Mouse (Mus musculus): ENCODE results near the gene Nsfl1c. TPM values are rescaled to one million over a fixed set of nuclear protein-coding genes. Genes with fewer than 3 reads are reported as not detected.

The Nsfl1c gene
- polyA plus RNA-seq, 1 experiment from 2014 or later: 187 TPM

DNA sequence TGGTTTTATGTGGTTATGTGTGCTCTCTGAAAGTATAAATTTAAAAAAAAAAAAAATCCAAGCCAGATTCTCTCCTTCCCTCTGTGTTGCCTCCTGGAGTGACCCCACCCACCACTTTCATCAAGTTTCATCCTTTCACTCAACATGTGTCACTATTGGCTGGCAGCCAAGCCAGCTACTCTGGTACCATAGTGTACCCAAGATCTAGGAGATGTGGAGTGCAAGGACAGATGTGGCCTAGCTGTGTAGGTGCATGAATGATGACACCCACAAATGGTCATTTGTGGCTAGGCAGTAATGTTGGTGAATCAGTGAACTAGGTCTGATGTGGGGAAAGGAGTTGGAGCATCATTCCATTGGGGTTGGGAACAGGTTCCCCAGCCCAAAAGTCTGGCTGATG is 35.2 kb downstream of the Nsfl1c start:
- no peaks in the 10 kb centered on the region for H3K27me3 ChIP-seq (replicated peaks)
- no peaks in the 10 kb centered on the region for H3K36me3 ChIP-seq
- H3K27ac ChIP-seq: no peak overlapping the region
- H3K4me3 ChIP-seq (replicated peaks): no peak overlapping the region
- ATAC-seq: no peak
- H3K4me2 ChIP-seq (replicated peaks): no peak overlapping the region
- H3K4me1 ChIP-seq (replicated peaks): no peaks in the 10 kb centered on the region
- no peaks in the 10 kb centered on the region for H3K9me3 ChIP-seq
- H3K9ac ChIP-seq: no peak overlapping the region

DNA sequence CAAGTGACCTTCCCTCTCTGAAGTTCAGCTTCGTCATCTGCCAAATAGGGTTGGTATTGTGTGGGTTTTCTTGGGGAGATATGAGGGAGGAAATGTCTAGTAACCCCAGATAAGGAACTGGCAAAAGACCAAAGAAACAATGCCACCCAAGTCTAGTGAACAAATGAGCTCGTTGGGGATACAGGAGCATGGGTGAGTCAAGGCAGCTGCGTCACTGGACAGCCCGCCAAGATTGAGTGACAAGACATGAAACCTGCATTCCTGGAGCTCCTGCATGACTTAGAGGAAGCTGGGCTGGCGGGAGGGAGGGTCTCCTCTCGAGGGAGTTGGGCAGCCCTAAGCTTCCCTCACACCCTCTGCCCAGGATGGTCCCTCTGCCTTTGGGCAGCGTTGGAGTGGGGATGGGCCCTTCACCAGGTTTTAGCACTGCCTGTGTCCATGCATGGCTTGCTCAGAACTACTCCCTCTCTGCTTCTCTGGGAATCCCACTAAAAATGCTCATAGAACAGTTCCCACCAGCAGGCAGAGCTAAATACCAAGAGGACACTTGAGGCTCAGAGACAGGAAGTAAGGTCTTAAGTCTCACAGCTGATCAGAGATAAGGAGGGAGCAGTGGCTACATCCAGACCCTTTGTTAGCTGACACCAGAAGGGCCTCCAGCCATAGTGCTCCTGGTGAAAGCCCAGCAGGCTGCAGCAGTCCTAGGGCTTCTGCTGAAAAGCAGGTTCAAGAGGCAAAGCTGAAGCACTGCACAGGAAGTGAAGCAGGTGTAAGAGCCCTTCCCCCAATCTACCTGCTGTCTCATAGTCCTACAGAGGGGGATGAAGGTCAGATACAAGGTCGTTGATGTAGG is 36.6 kb downstream of the Nsfl1c start:
- Histone ChIP-seq H3K36me3 (no peaks in the 10 kb centered on the region), H3K9me3 (no peaks in the 10 kb centered on the region), H3K27me3 (replicated peaks) (no peaks in the 10 kb centered on the region), H3K4me2 (replicated peaks) (no peak overlapping the region), H3K27ac (no peak overlapping the region), H3K4me3 (replicated peaks) (no peak overlapping the region), H3K9ac (no peak overlapping the region), H3K4me1 (replicated peaks) (0 out of 2 replicates have a peak, but pooled peaks cover 2% of the 10 kb centered on the region)
- ATAC-seq: no peak
- WGBS: 59% methylated on average over 8 of the region's 8 CpGs

DNA sequence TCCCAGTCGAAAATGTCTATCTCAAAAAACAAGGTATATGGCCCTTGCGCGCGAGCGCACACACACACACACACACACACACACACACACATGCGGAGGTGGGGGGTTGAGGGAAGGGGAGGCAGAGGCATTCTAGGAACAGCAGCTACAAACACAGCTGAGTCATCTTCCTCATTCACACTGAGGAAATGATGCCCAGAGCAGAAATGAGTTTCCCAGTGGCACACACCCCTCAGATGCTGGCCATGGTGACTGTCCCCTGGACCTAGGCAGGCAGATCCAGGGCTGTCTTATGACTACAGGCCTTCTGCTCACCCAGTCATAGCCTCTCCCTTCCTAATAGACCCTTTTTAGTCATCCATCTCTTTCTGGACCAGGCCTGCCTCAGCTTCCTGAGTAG is 39.6 kb downstream of the Nsfl1c start:
- no peak for ATAC-seq
- Histone ChIP-seq H3K4me3 (replicated peaks) (no peak overlapping the region), H3K9me3 (no peaks in the 10 kb centered on the region), H3K9ac (no peak overlapping the region), H3K27me3 (replicated peaks) (no peaks in the 10 kb centered on the region), H3K27ac (no peak overlapping the region), H3K4me2 (replicated peaks) (no peak overlapping the region), H3K4me1 (replicated peaks) (0 out of 2 replicates have a peak, but pooled peaks cover 5% of the 10 kb centered on the region), H3K36me3 (no peaks in the 10 kb centered on the region)
- WGBS: 81% methylated on average over 6 of the region's 6 CpGs

DNA sequence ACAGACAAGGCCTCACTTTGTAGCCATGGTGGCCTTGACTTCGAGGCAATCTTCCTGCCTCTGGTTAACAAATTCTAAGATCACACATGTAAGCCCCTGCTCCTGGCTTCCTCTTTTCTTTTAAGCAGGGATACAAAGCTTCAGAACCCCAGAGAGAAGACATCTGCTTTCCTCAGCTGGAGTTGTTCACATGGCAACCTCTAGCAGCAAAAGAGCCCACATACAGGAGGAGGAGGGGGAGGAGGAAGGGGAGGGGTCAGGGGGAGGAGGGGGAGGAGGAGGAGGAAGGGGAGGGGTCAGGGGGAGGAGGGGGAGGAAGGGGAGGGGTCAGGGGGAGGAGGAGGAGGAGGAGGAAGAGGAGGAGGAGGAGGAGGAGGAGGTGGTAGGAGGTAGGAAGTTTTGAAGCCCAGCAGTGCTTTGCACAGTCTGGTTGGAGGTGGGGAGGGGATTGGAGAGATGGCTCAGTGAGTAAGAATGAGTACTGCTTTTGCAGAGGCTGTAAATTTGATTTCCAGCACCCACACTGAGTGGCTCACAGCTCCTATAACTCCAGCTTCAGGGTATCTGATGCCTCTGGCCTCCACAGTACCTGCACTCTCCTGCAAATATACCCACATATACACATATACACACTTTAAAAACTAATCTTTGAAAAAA is 42.1 kb downstream of the Nsfl1c start:
- 0 out of 2 replicates have a peak, but pooled peaks cover 5% of the 10 kb centered on the region for H3K4me1 ChIP-seq (replicated peaks)
- peak overlapping the region; percentile 28; the same call in 1 of the 2 replicates for H3K4me2 ChIP-seq (replicated peaks)
- ATAC-seq: peak; percentile 72
- H3K9ac ChIP-seq: no peak overlapping the region
- peak overlapping the region; percentile 75 for H3K27ac ChIP-seq
- H3K9me3 ChIP-seq: no peaks in the 10 kb centered on the region
- no peaks in the 10 kb centered on the region for H3K27me3 ChIP-seq (replicated peaks)
- WGBS: 37% methylated on average over 1 of the region's 1 CpGs
- no peaks in the 10 kb centered on the region for H3K36me3 ChIP-seq
- no peak overlapping the region for H3K4me3 ChIP-seq (replicated peaks)

DNA sequence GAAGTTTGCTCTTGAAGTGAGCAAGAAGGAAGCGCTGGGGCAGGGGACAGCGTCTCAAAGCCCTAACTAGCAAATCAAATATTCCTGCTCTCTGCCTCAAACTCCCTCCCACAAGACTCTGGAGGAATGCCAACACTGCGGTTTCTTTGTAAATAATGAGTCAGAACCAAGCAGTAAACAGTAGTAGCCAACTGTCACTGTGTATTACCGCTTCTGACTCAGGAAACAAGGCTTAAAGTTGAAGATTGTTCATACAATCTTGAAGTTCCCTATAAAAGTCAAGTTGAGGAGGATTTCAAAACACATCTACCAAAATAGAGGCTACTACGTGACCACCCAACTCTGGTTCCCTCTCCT is 42.6 kb downstream of the Nsfl1c start:
- WGBS: 35% methylated on average over 5 of the region's 5 CpGs
- Histone ChIP-seq H3K36me3 (no peaks in the 10 kb centered on the region), H3K4me1 (replicated peaks) (peaks cover 8% of the 10 kb centered on the region; the same call in 1 of the 2 replicates), H3K9ac (no peak overlapping the region), H3K4me3 (replicated peaks) (no peak overlapping the region), H3K9me3 (no peaks in the 10 kb centered on the region), H3K4me2 (replicated peaks) (peak overlapping the region; percentile 28; the same call in 1 of the 2 replicates), H3K27me3 (replicated peaks) (no peaks in the 10 kb centered on the region), H3K27ac (peak overlapping the region; percentile 75)
- ATAC-seq: peak; percentile 52; the same call in 1 of the 2 replicates

DNA sequence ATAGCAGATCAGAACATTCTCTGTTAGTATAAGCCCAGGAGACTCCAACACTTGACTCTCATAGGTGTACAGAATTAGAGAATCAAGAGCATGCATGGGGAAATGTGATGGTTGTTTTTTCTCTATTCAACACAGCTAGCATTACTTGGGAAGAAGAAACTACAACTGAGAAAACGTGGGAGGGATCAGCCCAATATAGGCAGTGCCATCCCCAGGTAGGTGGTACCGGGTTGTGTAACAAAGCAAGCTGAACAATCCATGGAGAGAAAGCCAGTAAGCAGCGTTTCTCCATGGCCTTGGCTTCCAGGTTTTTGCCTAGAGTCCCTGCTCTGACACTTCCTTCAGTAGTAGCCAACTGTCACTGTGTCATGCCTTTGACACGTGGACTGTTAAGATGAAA is 44.7 kb downstream of the Nsfl1c start:
- Histone ChIP-seq H3K27me3 (replicated peaks) (no peaks in the 10 kb centered on the region), H3K9me3 (no peaks in the 10 kb centered on the region), H3K27ac (no peak overlapping the region), H3K36me3 (no peaks in the 10 kb centered on the region), H3K4me2 (replicated peaks) (no peak overlapping the region), H3K4me3 (replicated peaks) (no peak overlapping the region), H3K9ac (no peak overlapping the region), H3K4me1 (replicated peaks) (peaks cover 9% of the 10 kb centered on the region; the same call in 1 of the 2 replicates)
- no peak for ATAC-seq
- 65% methylated on average over 4 of the region's 4 CpGs for WGBS

DNA sequence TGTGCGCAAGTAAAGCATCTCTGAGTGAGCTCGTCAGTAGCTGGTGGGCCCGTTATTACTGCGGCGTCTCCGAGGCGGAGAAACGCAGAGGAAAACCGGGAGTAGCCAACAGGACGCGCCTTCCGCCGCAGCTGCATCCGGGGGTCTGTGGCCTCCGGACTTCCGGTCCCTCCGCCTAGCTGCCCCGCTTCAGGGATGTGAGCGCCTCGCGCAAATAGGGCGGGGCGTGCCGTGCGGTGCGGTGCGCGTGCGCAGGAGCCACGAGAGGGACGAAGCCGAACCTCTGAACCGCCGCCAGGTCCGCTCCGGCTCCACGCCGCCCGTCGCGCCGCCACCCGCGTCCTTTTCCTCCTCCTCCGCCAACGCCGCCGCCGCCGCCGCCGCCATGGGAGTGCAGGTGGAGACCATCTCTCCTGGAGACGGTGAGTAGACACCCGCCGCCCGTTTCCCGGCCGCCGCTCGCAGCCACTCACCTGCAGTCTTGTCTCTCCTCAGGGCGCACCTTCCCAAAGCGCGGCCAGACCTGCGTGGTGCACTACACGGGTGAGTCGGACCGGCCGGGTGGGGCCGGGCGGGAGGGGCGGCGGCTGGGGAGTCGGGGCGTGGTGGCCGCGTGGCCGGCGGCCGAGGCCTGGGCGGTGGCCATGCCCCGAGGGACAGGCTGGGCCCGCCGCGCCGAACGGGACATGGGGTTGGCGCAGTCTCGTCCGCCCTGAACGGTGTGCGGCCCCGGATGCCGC is 48.5 kb downstream of the Nsfl1c start, which contains the start of gene Fkbp1a:
Gene Fkbp1a, plus strand, starts transcription at position 161 of the 740 bp plus-strand sequence.
- Histone ChIP-seq H3K4me3 (replicated peaks) (peak within 1 kb of the TSS; percentile 88), H3K27ac (peak within 1 kb of the TSS; percentile 95), H3K9me3 (no peaks in the 10 kb centered on the region), H3K4me1 (replicated peaks) (peaks cover 27% of the 10 kb centered on the region), H3K9ac (peak within 1 kb of the TSS; percentile 91), H3K4me2 (replicated peaks) (peak within 1 kb of the TSS; percentile 67), H3K27me3 (replicated peaks) (no peaks in the 10 kb centered on the region), H3K36me3 (no peaks in the 10 kb centered on the region)
- peak; percentile 98 for ATAC-seq
- WGBS: under 1% methylated on average over 89 of the region's 93 CpGs

DNA sequence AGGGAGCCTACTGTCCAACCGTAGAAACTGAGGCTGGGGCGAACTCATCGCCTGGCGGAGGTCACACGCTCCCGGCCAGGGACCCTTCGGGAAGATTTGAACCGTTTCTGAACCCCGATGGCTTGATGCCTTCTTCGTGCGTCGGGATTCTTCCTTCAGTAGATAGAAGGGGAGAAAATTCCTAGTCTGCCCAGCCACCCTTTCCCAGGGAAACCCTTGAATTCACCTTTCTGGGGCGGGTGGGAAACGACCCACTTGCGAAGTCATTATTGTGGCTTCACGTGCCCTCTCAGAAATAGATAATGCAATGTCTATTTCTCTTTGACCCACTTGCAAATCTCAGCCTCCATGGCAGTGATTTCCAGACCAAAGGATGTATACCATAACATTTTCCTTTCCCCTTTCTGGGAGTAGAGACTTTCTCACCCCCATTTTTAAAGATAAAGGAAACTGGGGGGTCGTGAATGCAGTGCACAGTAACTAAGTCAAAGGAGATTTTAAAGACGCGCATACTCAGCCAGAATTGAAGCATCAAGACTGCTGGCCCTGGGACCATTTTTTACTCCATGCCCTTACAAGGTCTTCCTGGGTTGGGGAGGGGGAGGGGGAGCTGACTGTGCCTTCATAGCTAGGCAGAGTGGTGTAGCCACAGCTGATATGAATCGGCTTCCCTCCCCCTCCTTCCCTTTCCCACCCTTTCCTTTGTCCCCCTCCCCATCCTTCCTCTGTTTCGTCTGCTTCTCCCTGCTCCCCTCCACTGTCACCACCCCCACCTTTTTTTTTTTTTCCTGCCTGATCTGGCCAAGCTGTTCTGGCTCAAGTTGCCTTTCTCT is 49.3 kb downstream of the Nsfl1c start:
- ATAC-seq: peak; percentile 19; the same call in 1 of the 2 replicates
- no peaks in the 10 kb centered on the region for H3K27me3 ChIP-seq (replicated peaks)
- peak overlapping the region; percentile 91 for H3K9ac ChIP-seq
- H3K4me3 ChIP-seq (replicated peaks): peak overlapping the region; percentile 88
- peak overlapping the region; percentile 95 for H3K27ac ChIP-seq
- H3K36me3 ChIP-seq: no peaks in the 10 kb centered on the region
- H3K4me2 ChIP-seq (replicated peaks): peak overlapping the region; percentile 67
- H3K4me1 ChIP-seq (replicated peaks): peaks cover 27% of the 10 kb centered on the region
- H3K9me3 ChIP-seq: no peaks in the 10 kb centered on the region
- 2% methylated on average over 21 of the region's 21 CpGs for WGBS

DNA sequence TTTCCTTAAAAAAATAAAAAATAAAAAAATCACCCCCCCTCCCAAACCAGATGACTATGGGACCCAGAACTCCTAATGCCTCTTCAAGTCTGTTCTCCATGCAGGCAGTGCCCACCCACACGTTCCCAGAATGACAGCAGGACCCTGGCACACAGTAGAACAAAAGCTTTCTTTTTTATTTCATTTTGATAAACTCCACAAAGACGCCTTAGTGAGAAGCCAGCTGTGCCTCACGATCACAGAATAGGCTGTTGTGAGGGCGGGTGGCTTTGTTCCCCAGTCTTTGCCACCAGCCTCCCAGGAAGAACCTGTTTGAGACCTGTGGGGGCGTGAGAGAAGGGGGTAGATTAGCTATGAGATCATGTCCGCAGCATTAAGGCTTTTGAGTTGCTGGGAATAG is 50.7 kb downstream of the Nsfl1c start:
- Histone ChIP-seq H3K9me3 (no peaks in the 10 kb centered on the region), H3K27ac (no peak overlapping the region), H3K4me2 (replicated peaks) (peak overlapping the region; percentile 67), H3K9ac (peak overlapping the region; percentile 13; the same call in 1 of the 2 replicates), H3K27me3 (replicated peaks) (no peaks in the 10 kb centered on the region), H3K4me1 (replicated peaks) (peaks cover 32% of the 10 kb centered on the region), H3K4me3 (replicated peaks) (no peak overlapping the region; the same call in 1 of the 2 replicates), H3K36me3 (no peaks in the 10 kb centered on the region)
- ATAC-seq: no peak
- WGBS: 60% methylated on average over 6 of the region's 6 CpGs

DNA sequence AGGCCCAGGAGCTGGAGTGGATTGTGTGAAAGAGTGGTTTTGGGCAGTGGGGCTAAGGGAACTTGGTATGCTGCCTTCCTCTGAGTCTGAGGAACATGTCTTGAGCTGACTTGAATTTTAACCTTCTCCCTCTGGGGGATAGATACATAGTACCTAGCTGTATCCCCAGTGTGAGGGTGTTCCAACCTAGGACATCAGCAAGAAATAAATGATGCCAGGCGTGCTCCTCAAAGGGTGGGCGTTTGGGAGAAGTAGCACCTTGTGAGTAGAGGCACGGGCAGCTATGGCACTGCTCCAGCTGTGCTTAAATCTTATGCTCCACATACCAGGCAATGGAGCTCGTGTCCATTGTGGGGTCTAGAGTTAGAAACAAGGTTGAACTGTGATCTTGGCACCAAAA is 52.6 kb downstream of the Nsfl1c start:
- Histone ChIP-seq H3K9ac (no peak overlapping the region), H3K27ac (no peak overlapping the region), H3K4me2 (replicated peaks) (no peak overlapping the region), H3K27me3 (replicated peaks) (no peaks in the 10 kb centered on the region), H3K4me3 (replicated peaks) (no peak overlapping the region), H3K36me3 (0 out of 2 replicates have a peak, but pooled peaks cover 4% of the 10 kb centered on the region), H3K9me3 (no peaks in the 10 kb centered on the region), H3K4me1 (replicated peaks) (peaks cover 29% of the 10 kb centered on the region)
- ATAC-seq: no peak
- WGBS: 85% methylated on average over 4 of the region's 4 CpGs

DNA sequence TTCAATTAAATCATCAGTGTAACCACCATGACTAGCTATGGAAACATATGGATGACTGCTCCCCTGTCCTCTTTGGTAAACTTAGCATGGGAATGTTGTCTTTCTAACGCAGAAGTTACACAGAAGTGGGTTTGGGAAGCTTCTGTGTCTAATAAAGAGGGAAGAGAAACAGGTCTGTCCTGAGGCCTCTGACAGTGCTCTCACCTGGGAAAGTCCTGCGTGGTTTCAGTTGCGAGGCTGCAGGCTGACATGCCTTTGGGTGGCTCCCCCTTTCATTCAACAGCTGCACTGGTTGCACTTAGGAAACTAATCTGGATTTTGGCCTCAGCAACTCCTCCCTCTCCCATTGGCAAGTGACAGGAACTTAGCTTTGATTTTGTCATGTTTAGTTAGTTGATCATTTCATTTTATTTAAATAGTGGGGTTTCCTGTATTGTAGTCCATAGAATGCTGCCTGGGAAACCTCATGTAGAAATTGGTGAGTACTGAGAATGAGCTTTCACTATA is 55.7 kb downstream of the Nsfl1c start:
- no peak overlapping the region for H3K4me2 ChIP-seq (replicated peaks)
- no peaks in the 10 kb centered on the region for H3K9me3 ChIP-seq
- H3K4me3 ChIP-seq (replicated peaks): no peak overlapping the region
- peaks cover 17% of the 10 kb centered on the region; the same call in 1 of the 2 replicates for H3K36me3 ChIP-seq
- H3K27me3 ChIP-seq (replicated peaks): no peaks in the 10 kb centered on the region
- H3K27ac ChIP-seq: no peak overlapping the region
- ATAC-seq: no peak
- H3K4me1 ChIP-seq (replicated peaks): peaks cover 19% of the 10 kb centered on the region
- H3K9ac ChIP-seq: no peak overlapping the region
- WGBS: 91% methylated on average over 3 of the region's 3 CpGs

All from intestine, embryonic 15.5 days (tissue).